Mouse (Mus musculus): ENCODE data around the gene Svs6.
"Not testable (repeated sequence)": the region's sequence is repeated elsewhere in the genome, so short reads cannot be mapped to it uniquely, and the experiment has no call there.

The Svs6 gene

DNA sequence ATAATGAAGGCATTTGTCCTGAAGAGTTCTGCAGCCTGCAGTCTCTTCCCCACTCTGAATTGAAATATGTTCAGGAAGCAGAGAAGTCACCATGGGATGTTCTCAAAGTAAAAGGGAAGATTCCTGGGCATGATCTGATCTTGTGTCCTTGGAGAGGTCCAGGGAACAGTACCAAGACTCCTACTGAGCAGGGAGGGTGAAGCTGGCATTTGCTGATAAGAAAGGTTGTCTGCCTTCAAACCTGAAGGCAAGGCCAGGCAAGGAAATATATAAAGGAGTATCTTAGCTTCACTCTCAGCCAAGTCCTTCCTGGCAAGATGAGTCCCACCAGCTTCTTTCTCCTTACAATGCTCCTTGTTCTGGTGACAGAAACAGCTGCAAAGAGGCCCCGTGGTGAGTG, at the start of gene Svs6:
Gene Svs6 (plus strand): TSS at position 301 of the 400 bp plus-strand sequence.
- in situ Hi-C loops (cut with MboI, MseI), result not testable (repeated sequence)

DNA sequence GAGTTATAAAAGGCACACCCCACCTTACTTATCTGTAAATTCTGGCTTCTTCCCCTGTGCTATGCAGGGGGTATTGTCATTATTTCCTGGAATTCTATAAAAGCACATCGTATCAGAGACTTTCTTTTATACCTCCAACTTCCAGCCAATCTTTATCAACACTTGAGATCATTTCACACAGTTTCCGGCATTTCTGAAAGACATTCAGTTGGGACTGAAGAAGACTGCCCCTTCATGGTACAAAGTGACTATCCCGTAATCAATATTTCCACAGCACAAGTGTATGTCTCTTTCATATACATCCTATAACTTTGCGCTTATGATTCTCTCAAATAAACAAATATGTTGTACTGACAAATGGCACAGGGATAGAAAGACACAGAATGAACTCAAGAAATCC, 38.2 kb upstream of the Svs6 start, which contains the start of gene Svs4:
Gene Svs4 (minus strand): TSS at position 101 of the 400 bp plus-strand sequence.
- in situ Hi-C loops (cut with MboI, MseI), result no loop called here

DNA sequence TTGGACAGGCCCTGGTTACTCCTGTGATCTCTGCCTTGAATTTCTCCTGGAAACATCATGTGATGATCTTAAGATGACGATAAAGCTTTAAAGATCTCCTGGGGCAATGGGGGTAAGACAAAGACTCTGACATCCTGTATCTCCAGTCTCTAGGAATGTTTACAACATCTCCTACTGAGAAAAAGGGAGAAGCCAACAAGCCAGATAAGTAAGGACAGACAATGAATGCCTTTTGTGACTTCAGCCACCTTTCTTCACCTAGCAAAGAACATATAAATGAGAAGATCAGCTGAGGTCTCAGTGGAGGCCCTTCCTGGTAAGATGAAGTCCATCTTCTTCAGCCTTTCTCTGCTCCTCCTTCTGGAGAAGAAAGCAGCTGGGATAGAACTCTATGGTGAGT, 27.6 kb upstream of the Svs6 start, which contains the start of gene Svs3a:
Gene Svs3a (plus strand): TSS at position 301 of the 400 bp plus-strand sequence.
- in situ Hi-C loops (cut with MboI, MseI), result not testable (repeated sequence)

DNA sequence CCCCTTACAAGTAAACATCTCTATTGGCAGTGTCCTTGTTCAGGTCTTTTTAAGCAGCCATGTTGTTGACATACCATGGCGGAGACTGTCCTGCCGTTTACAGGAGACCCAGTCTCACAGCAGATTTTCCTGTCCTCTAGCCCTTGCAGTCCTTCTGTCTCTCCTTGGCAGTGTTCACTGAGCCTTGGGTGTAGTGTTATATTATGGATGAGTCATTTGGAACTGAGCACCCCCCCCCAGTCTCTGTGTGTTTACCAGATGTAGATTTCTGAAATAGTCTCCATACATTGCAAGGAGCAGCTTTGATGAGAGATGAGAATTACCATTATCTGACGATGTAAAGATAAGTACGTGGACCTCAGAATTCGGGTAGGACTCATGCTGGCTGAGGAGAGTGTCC, 4.0 kb upstream of the Svs6 start:
- in situ Hi-C loops (cut with MboI, MseI), result no loop called here

DNA sequence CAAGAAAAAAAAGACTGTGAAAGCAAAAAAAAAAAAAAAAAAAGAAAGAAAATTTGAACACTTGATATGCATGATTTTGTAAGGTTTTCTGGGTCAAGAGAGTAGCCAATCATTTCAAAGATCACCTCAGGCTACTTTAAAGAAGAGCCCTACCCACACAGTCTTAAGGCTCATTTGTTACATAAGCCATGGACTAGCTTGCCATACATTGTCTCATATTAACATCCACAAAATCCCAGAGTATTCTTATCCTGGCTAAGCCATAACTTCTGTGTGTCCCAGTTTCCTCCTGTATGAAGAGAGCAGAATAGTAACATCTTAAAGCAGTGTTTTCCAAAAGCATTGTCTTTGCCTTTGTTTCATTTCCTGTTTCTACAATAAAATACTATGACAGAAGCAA, 1.1 kb upstream of the Svs6 start:
- in situ Hi-C loops (cut with MboI, MseI), result not testable (repeated sequence)

DNA sequence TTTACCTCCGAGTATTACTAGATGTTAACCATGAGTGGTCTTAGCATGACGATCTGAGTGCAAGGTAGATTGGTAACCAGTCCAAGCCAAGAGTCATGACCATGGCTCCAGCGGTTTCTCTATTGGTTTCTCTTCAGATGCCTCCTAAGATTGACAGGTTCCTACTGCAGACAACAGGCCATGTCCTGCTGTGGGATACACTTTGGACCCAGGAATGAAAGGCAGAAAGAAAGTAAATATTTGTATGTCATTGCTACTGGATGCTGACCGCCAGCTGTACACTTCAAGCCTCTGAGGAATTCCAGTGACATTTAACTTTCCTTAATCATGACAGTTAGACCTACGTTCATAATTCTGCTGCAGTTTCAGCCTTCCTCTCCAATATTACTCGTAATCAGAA, 4.4 kb downstream of the Svs6 start:
- in situ Hi-C loops (cut with MboI, MseI), result no loop called here

DNA sequence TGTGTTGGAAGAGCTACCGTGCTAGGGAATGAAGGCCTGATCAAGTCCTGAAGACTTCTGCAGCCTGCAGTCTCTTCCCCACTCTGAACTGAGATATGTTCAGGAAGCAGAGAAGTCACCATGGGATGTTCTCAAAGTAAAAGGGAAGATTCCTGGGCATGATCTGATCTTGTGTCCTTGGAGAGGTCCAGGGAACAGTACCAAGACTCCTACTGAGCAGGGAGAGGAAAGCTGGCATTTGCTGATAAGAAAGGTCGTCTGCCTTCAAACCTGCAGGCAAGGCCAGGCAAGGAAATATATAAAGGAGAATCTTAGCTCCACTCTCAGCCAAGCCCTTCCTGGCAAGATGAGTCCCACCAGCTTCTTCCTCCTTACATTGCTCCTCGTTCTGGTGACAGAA, 15.9 kb downstream of the Svs6 start, which contains the start of gene Svs5:
Gene Svs5 (plus strand): TSS at position 301 of the 400 bp plus-strand sequence.
- in situ Hi-C loops (cut with MboI, MseI), result not testable (repeated sequence)

DNA sequence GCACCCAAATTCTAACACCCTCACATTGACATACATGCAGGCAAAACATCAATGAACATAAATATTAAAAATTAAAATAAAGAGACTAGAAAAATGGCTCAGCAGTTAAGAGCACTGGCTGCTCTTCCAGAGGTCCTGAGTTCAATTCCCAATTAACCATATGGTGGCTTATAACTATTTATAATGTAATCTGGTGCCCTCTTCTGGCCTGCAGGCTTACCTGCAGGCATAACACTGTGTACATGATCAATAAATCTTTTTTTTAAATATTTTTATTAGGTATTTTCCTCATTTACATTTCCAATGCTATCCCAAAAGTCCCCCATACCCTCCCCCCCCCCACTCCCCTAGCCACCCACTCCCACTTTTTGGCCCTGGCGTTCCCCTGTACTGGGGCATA, 27.2 kb downstream of the Svs6 start:
- in situ Hi-C loops (cut with MboI, MseI), result not testable (repeated sequence)

DNA sequence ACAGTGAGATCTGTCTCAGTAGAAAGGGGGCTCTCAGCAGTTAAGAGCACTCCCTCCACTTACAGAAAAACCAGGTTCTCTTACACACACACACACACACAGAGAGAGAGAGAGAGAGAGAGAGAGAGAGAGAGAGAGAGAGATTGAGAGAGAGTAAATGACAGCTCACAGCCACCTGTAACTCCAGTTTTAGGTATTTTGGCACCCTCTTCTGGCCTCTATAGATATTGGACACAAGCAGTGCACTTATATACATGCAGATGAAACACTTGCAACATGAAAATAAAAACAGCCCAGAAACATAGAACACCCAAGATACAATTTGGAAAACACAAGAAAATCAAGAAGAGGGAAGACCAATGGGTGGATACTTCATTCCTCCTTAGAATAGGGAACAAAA, 31.1 kb downstream of the Svs6 start:
- in situ Hi-C loops (cut with MboI, MseI), result not testable (repeated sequence)

DNA sequence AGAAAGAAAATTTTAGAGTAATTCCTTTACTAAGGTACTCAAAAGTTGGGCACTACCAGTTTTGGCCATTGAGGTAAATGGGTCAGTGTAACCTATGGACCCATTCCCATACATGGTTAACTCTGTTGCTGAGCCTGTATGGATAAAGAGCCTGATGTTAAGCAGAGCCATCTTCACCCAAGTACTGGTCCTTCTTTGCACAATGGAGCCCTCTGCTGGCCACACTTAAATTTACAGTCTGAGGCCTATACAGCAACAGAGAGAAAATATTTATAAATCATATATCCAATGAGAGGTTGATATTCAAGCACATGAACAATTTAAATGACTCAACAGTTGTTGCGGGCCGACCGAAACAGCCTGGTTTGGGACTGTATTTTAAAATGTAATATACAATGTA, 32.4 kb downstream of the Svs6 start:
- in situ Hi-C loops (cut with MboI, MseI), result no loop called here

DNA sequence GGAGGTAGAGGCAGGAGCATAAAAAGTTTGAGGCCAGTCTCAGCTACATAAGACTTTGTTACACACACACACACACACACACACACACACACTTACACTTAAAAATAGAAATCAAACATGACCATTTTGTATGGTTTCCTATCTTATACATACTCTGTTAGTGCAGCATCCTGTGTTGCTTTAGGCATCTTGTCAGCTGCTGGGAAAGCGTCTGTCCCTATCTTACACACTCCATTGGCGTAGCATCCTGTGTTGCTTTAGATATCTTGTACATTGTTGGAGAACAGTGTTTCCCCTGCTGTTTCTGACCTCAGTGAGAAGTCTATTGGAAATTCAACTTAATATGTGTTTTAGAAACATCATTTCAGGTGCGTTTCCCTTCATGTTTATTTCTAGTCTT, 36.1 kb downstream of the Svs6 start:
- in situ Hi-C loops (cut with MboI, MseI), result no loop called here

DNA sequence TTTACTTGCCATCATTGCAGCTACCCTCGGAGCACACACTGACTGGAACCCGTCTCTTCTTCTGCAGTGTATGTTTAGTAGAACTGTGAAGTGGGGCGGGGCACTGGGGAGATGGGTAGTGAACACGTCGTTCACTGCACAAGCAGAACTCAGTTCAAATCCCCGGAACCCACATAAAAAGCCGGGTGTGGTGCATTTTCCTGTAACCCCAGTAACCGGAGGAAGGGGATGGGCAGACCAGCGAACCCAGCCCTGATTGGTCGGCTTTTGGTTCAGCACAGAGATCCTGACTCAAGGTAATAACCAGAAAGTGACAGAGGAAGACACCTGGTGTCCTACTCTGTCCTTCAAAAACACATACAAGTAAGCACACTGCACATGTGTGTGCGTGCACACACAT, 36.8 kb downstream of the Svs6 start:
- in situ Hi-C loops (cut with MboI, MseI), result no loop called here

DNA sequence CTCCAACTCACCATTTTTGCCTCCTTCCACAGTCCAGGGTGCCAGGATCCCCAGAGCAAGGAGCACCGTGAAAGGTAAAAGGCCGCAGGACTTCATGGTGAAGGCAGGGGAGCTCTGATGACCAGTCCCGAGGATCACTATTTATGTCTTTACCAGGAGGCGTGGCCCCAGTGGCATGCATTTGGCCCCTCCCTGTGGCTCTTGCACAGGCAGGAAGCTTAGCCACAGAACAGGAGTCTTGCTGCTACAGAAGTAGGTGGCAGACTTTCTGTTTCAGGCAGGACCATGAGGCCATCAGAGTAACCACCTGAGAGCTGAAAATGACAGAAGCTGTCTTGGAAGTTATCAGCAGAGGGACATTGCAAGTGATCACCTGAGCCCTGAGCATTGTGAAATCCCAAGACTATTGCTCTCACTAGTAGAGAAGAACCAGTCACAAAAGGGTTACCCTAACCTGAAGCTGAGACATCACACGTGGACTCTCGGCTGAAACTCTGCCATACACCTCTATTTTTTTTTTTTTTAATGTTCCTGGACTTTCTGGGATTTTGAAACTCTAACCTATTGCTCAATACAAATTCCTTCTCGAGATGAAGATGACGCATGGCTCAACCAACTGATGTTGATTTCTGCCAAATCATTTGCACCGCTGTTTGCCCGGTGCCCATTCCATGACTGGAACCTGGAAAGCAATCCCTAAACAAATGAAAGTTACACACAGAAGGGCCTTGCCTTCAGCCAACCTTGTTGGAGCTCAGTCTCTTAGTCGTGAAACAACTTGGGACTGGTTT, 39.8 kb downstream of the Svs6 start:
- in situ Hi-C loops (cut with MboI, MseI), result no loop called here

DNA sequence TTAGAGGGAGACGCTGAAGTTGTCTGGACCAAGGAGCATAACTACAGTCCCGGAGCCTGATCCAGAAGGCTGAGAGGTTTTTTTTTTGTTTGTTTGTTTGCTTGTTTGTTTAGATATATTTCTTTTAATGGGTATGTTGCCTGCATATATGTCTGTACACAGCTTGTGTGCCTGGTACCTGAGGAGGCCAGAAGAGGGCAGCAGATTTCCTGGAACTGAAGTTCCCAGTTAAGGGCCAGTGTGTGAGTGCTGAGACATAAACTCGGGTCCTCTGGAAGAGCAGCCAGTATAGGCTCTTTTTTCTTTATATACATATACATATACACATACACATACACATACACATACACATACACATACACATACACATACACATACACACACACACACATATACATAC, 41.8 kb downstream of the Svs6 start:
- in situ Hi-C loops (cut with MboI, MseI), result no loop called here

DNA sequence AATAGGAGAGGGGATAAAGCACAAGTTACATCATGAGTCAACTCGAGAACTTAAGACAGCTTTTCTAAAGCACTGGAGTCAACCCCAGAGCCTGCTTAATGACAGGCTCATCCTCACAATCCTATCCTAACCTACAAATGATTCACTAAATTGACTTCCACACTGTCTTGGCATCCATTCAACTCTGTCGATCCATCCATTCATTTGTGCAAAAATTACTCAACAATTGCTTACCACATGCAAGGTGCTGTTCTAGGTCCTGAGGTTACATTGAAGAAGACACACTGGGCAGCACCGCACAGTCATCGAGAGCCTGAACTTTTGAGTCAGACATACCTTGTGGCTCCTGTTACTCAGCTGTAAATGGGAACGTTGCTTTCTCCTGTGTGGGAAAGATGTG, 42.5 kb downstream of the Svs6 start:
- in situ Hi-C loops (cut with MboI, MseI), result no loop called here

DNA sequence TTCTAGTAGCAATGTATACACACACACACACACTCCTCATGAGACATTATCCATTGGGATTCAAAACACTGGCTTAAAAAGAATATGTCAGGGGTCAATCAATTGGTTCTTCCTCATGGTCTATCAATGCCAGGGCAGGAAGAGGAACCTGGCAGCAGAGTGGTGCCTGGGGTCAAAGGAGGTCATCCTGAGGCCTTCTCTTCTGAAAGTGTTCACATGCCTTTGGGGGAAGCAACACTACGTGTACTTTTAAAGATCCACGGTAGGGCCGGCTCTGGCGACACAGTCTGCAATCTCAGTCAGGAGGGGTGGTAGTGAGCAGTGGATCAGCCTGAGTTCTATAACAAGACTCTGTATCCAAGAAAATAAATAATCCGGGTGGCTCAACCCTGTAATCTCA, 43.1 kb downstream of the Svs6 start:
- in situ Hi-C loops (cut with MboI, MseI), result no loop called here

DNA sequence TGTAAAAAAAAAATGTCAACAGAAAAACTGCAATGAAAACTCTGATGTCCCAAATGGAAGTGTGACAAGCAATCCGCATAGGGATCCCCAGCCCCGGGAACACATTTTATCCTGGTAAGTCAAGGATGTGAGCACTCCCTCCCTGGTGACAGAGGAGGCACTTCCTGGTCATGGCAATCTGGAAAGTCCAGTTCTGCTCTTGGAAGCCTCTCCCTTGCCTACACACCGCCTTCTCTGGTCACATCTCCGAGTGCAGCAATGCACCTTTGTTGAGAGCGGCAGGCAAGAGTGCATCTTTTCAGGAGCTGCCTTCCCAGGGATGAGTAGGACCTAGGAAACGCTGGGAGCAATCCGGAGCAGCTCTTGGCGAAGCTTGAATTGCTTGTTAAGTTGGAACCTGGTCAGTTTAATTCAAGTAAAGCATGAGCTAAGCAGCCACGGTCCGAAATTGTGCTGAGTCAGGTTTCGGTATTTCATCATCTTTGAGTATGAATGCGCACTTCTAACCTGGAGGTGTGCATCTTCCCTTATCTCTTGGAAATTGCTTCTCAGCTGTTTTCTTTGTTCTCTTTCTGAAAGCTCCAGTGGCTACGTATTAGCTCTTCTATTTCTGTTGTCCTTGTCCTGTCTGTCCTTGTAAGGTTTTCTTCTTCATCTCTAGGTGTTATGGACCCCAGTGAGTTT, 44.6 kb downstream of the Svs6 start:
- in situ Hi-C loops (cut with MboI, MseI), result no loop called here

DNA sequence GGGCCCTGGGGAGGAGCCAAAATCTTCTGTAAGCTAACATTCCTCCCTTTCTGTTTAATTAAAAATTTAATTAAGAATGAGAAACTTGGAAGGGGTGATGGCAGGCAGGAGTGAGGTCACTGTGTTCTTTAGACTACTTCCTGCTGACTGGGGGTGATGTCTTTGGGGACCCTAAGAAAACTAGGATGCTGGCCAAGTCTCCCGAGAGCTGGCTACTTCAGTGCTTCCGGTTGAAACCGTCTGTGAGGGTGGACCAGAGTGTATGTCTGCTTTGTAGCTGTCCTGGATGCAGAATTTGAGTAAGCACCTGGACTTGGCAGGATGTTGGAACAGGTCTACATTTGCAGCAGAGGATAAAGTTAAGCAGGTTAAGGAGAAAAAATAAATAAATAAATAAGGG, 50.4 kb downstream of the Svs6 start:
- in situ Hi-C loops (cut with MboI, MseI), result no loop called here

All from T-helper 17 cell (primary cell).